Mouse (Mus musculus) gastrocnemius, postnatal 36 days (tissue): Measurements from ENCODE around the gene Gm17604. TPM values are rescaled to one million over a fixed set of nuclear protein-coding genes. Genes with fewer than 3 reads are reported as not detected.

Source experiments
- DNase-seq, 2 experiments: peaks; one replicate each; pipeline ENCODE4 v3.0.0; 2022
- intact Hi-C: fragments of 180-260 bp; cut with DNase I; formaldehyde crosslinking; loops from one replicate; pipeline ENCODE4 v1.15.1; 2025
- long read RNA-seq, 2 experiments: library from polyadenylated mRNA; stranded (forward); transcript quantifications; one replicate each; pipeline ENCODE4 v2.0.0; 2021
- total RNA-seq, 2 experiments: library from RNA; stranded (reverse); gene quantifications; 2 replicates each; pipeline ENCODE4 v1.2.3; 2021

Gene Gm17604
- total RNA-seq: not detected
- long read RNA-seq, experiment 1: 0 reads
- long read RNA-seq, experiment 2: 0 reads

DNA sequence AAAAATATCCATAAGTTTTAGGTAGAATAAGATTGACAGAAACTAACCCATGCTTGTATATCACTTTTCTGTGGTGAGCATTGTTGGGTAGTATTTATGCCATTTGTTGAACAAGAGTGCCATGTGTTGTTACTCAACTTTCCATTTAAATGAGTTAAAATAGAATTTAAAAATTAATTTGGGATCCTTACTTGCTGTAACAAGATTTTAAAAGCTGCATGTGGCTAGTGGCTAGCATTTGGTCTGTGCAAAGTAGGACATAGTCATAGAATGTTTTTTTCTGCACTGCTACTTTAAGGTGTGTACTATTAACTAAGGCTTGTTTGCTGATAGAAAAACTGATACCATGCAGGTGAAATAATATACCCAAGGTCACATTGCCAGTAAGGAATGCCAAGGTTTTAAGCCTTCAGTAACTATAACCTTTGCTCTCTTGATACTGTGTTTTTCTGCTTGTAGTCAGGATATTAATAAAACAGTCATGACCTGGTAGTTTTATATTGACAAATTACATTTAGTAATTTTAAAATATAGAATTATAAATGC lies at the start of gene Gm17604:
Gm17604 (minus strand) TSS at position 51 of the 546 bp plus-strand sequence.
- DNase-seq: no peak
- intact Hi-C loops: no loop called here

DNA sequence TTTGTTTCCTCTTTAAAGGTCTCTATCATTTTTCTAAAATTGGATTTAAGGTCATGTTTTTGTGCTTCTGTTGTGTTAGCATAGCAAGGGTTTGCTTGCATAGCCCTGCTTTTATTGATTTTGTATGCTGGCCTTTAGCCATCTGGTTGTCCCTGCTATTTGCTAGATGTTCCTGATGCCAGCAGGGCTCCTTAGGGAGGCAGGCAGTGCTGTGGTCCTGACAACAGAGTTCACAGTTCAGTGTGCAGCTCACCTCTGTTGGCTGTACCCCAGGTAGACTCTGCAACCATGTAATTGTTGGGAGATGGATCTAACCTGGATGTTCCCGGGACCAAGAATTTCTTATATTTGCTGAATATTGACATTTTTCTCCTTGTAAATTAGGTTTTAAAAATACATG lies 45.3 kb upstream of the Gm17604 start:
- no peak for DNase-seq
- intact Hi-C loops: no loop called here

DNA sequence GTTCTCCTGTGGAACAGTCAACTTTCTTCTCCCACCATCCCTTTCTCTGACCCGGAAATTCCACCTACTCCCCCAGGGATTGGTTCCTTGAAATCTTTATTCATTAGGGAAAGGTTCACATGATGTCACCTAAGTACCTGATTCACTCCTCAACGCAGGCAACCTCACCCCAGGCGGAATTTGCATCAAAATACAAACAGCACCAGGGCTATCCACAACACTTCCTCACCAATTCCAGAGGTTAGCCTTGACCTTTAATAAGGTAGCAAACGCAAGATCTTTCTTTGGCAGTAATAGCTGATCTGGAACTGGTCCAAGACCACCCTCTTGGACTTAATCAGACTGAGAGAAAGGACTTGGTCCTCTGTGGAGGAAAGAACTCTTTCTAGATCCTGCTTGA lies 1.5 kb downstream of the Gm17604 start:
- DNase-seq: no peak
- intact Hi-C loops: no loop called here

DNA sequence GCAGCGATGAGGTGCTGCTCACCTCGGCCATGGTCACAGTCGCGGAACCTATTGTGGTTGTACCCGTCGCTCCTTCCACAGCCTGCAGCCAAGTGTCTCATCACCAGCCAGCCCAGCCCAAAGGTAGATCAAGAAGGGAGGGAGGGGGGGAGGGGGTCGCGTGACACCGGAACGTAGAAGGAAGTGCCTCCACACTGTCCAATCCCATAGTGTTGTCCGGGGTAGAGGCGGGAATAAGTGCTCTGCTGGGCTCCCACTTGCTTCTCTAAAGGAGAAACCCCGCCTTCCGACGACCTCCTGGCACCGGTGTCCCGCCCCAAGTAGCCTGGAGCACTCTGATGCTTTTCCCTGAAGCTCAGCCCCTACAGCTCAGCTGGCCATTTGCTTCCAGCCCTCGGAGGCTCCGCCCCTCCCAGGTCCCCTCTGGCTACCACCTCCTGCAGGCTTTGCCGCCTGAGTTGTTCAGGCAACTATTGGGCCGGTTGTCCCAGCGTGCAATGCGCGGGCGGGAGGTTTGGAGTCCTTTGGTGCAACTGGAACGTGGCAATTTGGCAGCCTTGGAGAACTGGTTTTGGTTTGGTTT lies 24.3 kb downstream of the Gm17604 start, which contains the start of the genes Mospd2 and Fancb:
Mospd2 (minus strand) TSS at position 183 of the 583 bp plus-strand sequence.
Fancb (plus strand) TSS at position 400 of the 583 bp plus-strand sequence.
- DNase-seq: peak; percentile 72 to 78
- intact Hi-C loops: loop anchor here (5.0 kb wide), 1 partner anchor 1962 kb away; no protein-coding TSS in a partner anchor

DNA sequence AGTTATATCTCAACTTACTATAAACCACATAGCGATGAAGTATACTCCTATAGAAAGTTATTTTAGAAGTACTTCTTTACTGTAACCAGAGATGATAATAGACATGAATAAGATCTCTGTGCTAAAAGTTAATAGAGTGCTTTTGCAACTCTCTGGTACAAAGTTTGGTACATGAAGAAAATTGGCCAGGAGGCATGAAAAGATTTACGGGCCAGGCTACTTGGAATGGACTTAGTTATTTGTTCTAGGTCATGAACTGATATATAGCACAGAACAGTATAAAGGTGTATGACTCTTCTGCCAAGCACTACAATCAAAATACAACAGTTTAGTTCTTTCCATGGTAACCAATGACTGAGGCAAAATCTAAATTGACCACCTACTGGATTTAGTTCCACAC lies 25.8 kb downstream of the Gm17604 start:
- intact Hi-C loops: no loop called here
- no peak for DNase-seq

DNA sequence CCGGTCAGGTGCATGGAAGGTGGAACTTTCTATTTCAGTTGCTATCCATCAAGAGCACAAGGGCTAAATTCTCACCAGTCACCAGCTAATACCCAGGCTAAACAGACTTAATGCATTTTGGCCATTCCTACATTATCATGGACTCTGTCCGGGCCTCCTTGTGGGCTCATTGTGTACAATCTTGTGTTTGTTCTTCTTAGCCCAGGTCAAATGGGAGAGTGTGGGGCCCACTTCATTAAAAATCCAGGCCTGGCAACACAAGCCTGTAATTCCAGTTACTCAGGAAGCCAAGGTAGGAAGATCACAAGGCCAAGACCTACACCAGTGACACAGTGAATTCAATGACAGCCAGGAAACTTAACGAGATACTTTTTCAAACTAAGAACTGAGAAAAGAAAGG lies 33.4 kb downstream of the Gm17604 start:
- intact Hi-C loops: no loop called here
- DNase-seq: no peak

DNA sequence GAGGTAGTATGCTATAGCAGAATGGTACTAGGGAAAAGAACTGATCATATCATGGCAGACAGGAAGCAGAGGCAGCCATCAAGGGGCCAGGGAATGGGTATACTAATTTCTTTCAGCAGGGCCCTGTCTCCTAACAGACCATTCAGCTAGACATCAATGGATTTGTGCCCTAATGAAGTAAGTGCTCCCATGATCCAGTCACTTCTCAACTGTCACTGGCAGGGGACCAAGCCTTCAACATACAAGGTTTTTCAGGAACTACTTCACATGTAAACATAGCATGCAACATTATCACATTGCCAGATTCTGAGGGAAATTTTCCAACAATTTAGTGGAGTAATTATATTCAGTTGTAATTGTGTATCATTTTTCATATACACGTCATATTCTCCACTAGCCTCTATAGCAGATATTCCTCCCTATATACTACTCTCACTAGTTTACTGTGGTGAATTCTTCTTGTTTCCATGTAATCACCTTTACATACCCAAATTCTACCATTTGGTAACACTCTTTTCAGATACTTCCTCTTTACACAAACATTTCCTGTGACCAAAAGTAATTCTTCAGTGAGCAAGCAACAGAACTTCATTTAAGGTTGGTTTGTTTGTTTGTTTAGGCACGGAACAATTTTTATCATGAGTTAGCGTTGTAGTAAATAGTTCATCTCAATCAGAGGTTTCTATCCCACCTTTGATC lies 38.7 kb downstream of the Gm17604 start:
- no peak for DNase-seq
- intact Hi-C loops: no loop called here

Other genes with a start within 250 kb of the Gm17604 start
- gene Mospd2, start 24.5 kb downstream of the Gm17604 start, total RNA-seq: 1 to 10 TPM; 5.9 to 6.8 TPM
- under 1 TPM; 0.43 to 0.62 TPM for gene Fancb, start 24.2 kb downstream of the Gm17604 start, total RNA-seq